Mouse (Mus musculus): ENCODE data around the gene Ankrd23. TPM values are rescaled to one million over a fixed set of nuclear protein-coding genes. Genes with fewer than 3 reads are reported as not detected.

The Ankrd23 gene
- total and polyA plus RNA-seq, 3 experiments: 310 to 397 (median 338) TPM

DNA sequence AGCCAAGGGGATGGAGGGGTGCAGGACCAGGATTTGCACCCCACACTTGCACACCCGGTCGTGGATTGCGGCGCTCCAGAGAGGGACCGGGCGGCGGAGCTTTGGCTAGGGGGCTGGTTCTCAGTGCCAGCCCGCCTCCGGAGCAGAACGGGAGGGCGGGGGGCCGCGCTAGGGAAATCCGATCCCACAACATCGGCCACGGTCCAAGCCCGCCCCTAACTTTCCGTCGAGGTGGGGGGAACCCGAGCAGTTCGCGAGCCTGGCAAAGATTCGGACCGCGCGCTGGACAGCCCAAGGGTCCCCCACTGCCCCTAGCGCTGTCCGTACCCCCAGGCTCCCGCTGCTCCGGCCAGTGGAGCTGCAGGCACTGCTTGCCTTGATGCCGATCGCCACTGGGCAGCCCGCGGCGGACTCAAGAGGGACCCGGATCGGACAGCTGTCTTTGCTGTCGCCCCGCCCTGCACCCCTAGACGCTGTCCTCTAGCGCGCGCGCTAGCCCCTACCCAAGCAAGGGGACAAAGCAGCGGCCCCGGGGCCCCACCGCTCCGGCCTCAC lies 20.9 kb upstream of the Ankrd23 start:
- intact Hi-C loops (cut with DNase I): loop anchor here (2.0 kb wide), 1 partner anchor 55 kb away; no protein-coding TSS in a partner anchor
- Histone ChIP-seq H3K36me3 (ENCODE audit: control insufficient read depth, insufficient read depth, low read length) (no peaks in the 10 kb centered on the region), H3K27ac (peak overlapping the region; percentile 99), H3K79me2 (replicated peaks; ENCODE audit: control insufficient read depth, insufficient read depth, low read length) (peaks cover 3% of the 10 kb centered on the region; the same call in 1 of the 2 replicates), H3K9ac (ENCODE audit: low read depth, low read length) (peak overlapping the region; percentile 91), H3K27me3 (ENCODE audit: control insufficient read depth, insufficient read depth, low read length) (no peaks in the 10 kb centered on the region), H3K4me3 (peak overlapping the region; percentile 98), H3K4me1 (ENCODE audit: control insufficient read depth, insufficient read depth, low read length) (peaks cover 12% of the 10 kb centered on the region)
- 1% methylated on average over 48 of the region's 48 CpGs for whole genome bisulfite sequencing
- peak; percentile 7; the same call in 1 of the 2 replicates for TF ChIP-seq CTCF (IDR thresholded peaks at IDR 0.05)
- TF ChIP-seq POLR2A (IDR thresholded peaks at IDR 0.05; ENCODE audit: insufficient read depth, low read depth, low read length): 0 out of 2 replicates have a peak, but pooled peaks have one; percentile 35
- no peak for TF ChIP-seq EP300 (IDR thresholded peaks at IDR 0.05; ENCODE audit: insufficient read depth, low read depth, low read length)
- peak; percentile 92 for DNase-seq

DNA sequence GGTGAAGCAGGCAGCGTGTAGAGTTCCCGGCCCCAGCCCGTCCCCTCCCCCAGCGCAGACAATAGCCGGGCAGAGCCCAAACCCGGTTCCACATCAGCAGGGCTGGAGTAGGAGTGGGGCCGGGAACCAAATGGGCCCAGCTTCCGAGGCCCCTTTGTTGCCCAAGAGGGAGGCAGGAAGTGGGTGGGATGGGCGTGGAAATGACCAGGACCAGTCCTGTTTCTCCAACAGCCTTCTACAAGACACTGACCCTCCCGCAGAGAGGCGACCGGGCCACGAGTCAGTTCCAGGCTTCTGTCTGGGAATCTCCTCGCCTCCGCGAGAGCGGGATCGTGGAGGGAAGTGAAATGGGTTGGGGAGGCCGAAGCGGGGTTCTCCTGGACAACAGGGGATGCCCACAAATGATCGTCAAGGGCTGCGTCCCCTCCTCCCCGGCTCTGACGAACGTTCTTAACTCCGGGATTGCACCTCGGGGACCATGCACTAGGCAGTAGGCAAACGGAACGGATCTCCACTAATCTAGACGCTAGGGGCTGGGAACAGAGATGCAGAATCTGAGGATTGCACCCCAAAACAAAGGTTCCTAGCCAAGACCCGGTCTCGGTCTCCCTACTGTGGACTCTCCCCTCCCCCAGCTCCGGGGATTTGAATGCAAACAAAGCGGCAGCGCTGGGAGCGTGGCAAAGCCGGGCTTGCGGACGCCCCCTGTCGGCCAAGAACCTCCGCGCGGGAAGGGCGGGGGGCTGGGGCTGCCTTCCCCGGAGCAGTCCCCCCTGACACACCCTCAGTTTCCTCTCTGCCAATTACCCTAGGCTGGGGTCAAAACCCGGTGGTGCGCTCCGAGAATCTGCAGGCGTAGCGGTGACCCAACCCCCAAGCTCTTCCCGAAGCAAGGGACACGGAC lies 20.1 kb upstream of the Ankrd23 start:
- peak; percentile 92 to 94 for DNase-seq
- H3K4me3 ChIP-seq: peak overlapping the region; percentile 98
- peak overlapping the region; percentile 91 for H3K9ac ChIP-seq (ENCODE audit: low read depth, low read length)
- H3K27ac ChIP-seq: peak overlapping the region; percentile 99
- under 1% methylated on average over 52 of the region's 52 CpGs for WGBS
- intact Hi-C loops (cut with DNase I): loop anchor here (2.0 kb wide), 1 partner anchor 56 kb away; no protein-coding TSS in a partner anchor
- H3K36me3 ChIP-seq (ENCODE audit: control insufficient read depth, insufficient read depth, low read length): no peaks in the 10 kb centered on the region
- peaks cover 3% of the 10 kb centered on the region; the same call in 1 of the 2 replicates for H3K79me2 ChIP-seq (replicated peaks; ENCODE audit: control insufficient read depth, insufficient read depth, low read length)
- TF ChIP-seq POLR2A (IDR thresholded peaks at IDR 0.05; ENCODE audit: insufficient read depth, low read depth, low read length) (peak; percentile 99), CTCF (IDR thresholded peaks at IDR 0.05) (peak; percentile 94), EP300 (IDR thresholded peaks at IDR 0.05; ENCODE audit: insufficient read depth, low read depth, low read length) (peak; percentile 72; the same call in 1 of the 2 replicates)
- H3K27me3 ChIP-seq (ENCODE audit: control insufficient read depth, insufficient read depth, low read length): no peaks in the 10 kb centered on the region
- H3K4me1 ChIP-seq (ENCODE audit: control insufficient read depth, insufficient read depth, low read length): peaks cover 10% of the 10 kb centered on the region

DNA sequence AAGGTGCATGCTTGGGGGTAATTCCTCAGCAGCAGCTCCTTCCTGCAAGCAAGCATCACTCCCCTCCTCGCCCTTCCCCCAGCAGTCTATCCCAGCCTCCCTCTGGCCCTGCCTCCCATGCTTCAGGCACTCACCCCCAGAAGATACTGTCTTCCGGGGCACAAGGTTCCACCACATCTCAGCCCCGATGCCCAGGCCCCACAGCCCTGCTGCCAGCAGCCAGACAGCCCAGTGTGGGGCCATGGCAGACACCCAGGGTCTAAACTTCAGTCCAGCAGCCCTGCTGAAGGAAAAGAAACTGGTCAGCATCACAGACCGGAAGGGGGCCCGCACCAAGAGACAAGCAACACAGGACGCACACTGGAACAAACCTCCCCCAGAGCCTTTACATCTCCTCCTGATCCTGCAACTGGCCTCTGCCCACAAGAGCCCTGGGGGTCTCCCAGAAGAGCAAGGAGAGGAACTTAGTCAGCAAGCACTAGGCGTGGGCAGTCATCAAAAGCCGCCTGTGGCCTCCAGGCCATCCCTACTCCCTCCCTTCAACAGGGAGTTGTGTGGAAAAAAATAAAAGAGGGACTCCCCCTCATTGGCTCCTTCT lies 19.2 kb upstream of the Ankrd23 start:
- Histone ChIP-seq H3K27ac (peak overlapping the region; percentile 99), H3K4me3 (peak overlapping the region; percentile 98), H3K36me3 (ENCODE audit: control insufficient read depth, insufficient read depth, low read length) (no peaks in the 10 kb centered on the region), H3K9ac (ENCODE audit: low read depth, low read length) (peak overlapping the region; percentile 91), H3K79me2 (replicated peaks; ENCODE audit: control insufficient read depth, insufficient read depth, low read length) (peaks cover 3% of the 10 kb centered on the region; the same call in 1 of the 2 replicates), H3K4me1 (ENCODE audit: control insufficient read depth, insufficient read depth, low read length) (peaks cover 6% of the 10 kb centered on the region), H3K27me3 (ENCODE audit: control insufficient read depth, insufficient read depth, low read length) (no peaks in the 10 kb centered on the region)
- DNase-seq: peak; percentile 39 to 57
- 28% methylated on average over 8 of the region's 8 CpGs for WGBS
- no peak for TF ChIP-seq EP300 (IDR thresholded peaks at IDR 0.05; ENCODE audit: insufficient read depth, low read depth, low read length)
- TF ChIP-seq CTCF (IDR thresholded peaks at IDR 0.05): no peak
- TF ChIP-seq POLR2A (IDR thresholded peaks at IDR 0.05; ENCODE audit: insufficient read depth, low read depth, low read length): no peak
- intact Hi-C loops (cut with DNase I): loop anchor here (2.0 kb wide), 2 partner anchors 33 to 57 kb away; no protein-coding TSS in a partner anchor

DNA sequence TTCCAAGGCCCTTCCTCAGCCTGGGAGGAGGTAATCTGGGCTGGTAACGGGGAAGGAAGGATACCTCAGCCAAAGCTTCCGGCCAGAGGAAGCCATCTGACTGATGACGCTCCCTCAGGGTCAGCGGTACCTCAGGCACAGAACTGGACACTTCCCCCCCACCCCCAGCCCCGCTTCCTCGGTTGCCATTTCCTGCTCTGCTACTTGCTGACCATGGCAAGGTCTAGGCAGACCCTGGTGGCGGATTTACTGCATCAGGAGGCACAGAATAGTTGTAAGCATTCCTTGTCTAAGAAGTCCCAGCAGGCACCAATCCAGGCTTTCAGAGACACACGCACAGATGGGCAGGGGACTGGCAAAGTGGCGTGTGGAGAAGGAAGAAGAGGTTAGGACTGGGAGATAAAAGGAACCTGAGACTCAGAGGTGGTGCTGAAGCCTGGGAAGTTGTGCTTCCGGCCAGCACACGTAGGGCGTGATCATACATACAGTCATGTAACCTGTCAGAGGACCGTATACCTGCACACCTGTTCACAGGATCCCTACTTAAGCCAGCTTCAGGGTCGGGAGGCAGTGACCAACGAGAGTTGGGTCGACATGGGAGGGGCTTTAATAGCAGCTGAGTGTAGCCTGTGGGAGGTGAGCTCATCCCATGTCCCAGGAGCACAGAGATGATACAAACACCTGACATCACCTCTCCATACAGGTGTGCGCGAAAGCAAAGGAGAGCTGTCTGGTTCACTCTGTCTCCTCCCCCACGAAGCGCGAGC lies 18.1 kb upstream of the Ankrd23 start:
- intact Hi-C loops (cut with DNase I): loop anchor here (2.0 kb wide), 1 partner anchor 34 kb away; no protein-coding TSS in a partner anchor
- WGBS: 55% methylated on average over 21 of the region's 21 CpGs
- peak overlapping the region; percentile 99 for H3K27ac ChIP-seq
- H3K4me3 ChIP-seq: peak overlapping the region; percentile 98
- TF ChIP-seq POLR2A (IDR thresholded peaks at IDR 0.05; ENCODE audit: insufficient read depth, low read depth, low read length) (0 out of 2 replicates have a peak, but pooled peaks have one; percentile 15), CTCF (IDR thresholded peaks at IDR 0.05) (no peak)
- no peaks in the 10 kb centered on the region for H3K27me3 ChIP-seq (ENCODE audit: control insufficient read depth, insufficient read depth, low read length)
- H3K79me2 ChIP-seq (replicated peaks; ENCODE audit: control insufficient read depth, insufficient read depth, low read length): peaks cover 3% of the 10 kb centered on the region; the same call in 1 of the 2 replicates
- DNase-seq: peak in 1 of 2 experiments; percentile 49
- no peak overlapping the region for H3K9ac ChIP-seq (ENCODE audit: low read depth, low read length)
- no peaks in the 10 kb centered on the region for H3K36me3 ChIP-seq (ENCODE audit: control insufficient read depth, insufficient read depth, low read length)
- peaks cover 6% of the 10 kb centered on the region for H3K4me1 ChIP-seq (ENCODE audit: control insufficient read depth, insufficient read depth, low read length)

DNA sequence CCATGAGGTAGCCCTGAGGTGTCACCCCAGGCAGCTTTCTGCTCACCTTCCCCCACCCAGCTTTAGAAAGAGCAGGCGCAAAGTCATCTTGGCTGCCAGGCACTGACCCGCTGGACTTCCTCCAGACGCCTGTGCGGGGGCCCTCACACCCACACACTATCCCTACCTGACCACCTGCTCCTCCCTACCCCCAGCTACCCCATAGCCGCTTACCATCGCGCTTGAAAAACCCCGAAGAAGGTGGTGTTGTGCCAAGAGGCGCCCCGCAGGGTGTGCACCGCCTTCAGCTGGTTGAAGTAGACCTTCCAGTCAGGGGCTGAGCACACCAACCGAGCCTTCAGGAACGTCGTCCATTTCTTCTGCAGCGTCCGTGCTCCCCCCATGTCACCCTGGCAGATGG lies 15.8 kb upstream of the Ankrd23 start:
- Histone ChIP-seq H3K4me3 (no peak overlapping the region), H3K27ac (no peak overlapping the region), H3K36me3 (ENCODE audit: control insufficient read depth, insufficient read depth, low read length) (no peaks in the 10 kb centered on the region), H3K27me3 (ENCODE audit: control insufficient read depth, insufficient read depth, low read length) (no peaks in the 10 kb centered on the region), H3K9ac (ENCODE audit: low read depth, low read length) (no peak overlapping the region), H3K4me1 (ENCODE audit: control insufficient read depth, insufficient read depth, low read length) (peaks cover 6% of the 10 kb centered on the region), H3K79me2 (replicated peaks; ENCODE audit: control insufficient read depth, insufficient read depth, low read length) (peaks cover 3% of the 10 kb centered on the region; the same call in 1 of the 2 replicates)
- intact Hi-C loops (cut with DNase I): no loop called here
- WGBS: 84% methylated on average over 16 of the region's 16 CpGs
- no peak for TF ChIP-seq CTCF (IDR thresholded peaks at IDR 0.05)
- no peak for TF ChIP-seq EP300 (IDR thresholded peaks at IDR 0.05; ENCODE audit: insufficient read depth, low read depth, low read length)
- TF ChIP-seq POLR2A (IDR thresholded peaks at IDR 0.05; ENCODE audit: insufficient read depth, low read depth, low read length): no peak
- DNase-seq: no peak
